Mouse (Mus musculus): Measurements from ENCODE around the gene Tbc1d32.

Tbc1d32 gene

GRCm38 (mm10) chr10:56106996-56107334 is 121.5 kb downstream of the Tbc1d32 start:
- no peak for DNase-seq (ENCODE audit: low spot score in 2 of 2)

- DNase-seq (ENCODE audit: low spot score in 2 of 2): peak; percentile 75 to 87
Measured at GRCm38 (mm10) chr10:56106333-56106995, 122.0 kb downstream of the Tbc1d32 start, which contains the start of gene Msl3l2. Msl3l2 (plus strand) TSS chr10:56106917.

DNA sequence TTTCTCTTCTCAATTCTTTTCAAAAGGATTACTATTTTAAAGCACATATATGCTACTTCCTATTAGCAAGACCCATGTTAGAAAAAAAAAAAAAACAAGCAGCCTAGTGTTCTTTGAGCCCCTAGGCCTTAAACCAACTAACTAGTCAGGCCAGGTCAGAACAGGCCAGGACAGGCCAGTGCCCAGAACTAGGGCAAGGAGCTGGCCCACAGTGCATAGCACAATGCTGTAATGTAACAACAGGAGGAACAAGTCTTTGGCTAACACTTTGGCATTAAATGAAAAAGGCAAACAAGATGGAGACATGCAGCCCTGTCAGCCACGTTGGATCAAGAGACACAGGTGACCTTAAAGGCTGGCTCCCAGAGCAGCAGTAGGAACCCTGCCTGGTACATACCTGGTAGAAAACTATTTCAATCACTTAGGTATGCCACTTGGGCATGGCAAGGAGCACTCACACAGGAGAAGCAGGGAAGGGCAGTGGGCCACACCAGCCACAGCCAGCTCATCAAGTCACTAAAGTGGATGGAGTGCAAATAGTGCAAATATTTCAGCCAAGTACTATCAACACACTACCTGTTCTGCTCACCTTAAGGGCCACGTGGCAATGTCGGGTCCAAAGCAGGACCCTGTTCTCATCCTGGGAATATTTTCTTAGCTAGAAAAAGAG is 128.7 kb downstream of the Tbc1d32 start:
- no peak for DNase-seq (ENCODE audit: low spot score in 2 of 2)

DNA sequence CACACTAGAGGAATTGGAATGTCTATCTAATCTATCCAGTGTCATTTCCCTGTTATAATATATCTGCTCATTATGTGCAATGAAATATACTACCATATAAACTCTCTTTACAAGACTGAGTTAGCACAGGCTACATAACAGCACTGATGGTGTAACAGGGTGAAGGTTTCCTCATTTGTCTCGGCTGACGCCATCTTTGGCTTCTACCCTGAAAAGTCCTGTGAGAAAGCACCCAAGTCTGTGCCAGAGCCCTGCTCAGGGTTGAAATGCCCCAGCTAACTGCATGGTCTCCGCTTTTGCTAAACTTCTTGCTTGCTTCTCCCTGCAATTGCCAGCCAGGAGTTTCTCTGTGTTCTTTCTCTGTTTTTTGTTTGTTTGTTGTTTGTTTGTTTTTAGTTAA is 129.4 kb downstream of the Tbc1d32 start:
- no peak for DNase-seq (ENCODE audit: low spot score in 2 of 2)

GRCm38 (mm10) chr10:56096757-56097156 is 131.7 kb downstream of the Tbc1d32 start:
- DNase-seq (ENCODE audit: low spot score in 2 of 2): no peak

GRCm38 (mm10) chr10:56094586-56094985 is 133.9 kb downstream of the Tbc1d32 start:
- DNase-seq (ENCODE audit: low spot score in 2 of 2): no peak

DNA sequence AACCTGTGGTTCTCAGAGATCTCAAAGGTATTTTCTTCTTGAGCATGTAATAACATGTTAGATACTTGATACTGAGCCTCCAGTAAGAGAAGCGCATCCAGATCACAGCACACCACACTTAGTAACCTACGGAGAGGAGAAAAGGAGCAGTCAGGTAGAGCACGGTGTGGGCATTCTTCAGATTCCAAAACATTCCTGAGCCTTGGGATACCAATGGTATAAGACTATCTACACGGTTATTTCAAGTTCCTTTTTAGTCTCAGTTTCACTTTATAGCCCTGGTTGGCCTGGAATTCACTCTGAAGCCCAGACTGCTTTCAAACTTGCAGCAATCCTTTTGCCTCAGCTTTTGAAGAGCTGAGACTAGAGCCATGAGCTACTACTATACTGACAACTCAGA is 138.8 kb downstream of the Tbc1d32 start:
- DNase-seq (ENCODE audit: low spot score in 2 of 2): no peak

GRCm38 (mm10) chr10:56062746-56063145 is 165.7 kb downstream of the Tbc1d32 start:
- no peak for DNase-seq (ENCODE audit: low spot score in 2 of 2)

DNA sequence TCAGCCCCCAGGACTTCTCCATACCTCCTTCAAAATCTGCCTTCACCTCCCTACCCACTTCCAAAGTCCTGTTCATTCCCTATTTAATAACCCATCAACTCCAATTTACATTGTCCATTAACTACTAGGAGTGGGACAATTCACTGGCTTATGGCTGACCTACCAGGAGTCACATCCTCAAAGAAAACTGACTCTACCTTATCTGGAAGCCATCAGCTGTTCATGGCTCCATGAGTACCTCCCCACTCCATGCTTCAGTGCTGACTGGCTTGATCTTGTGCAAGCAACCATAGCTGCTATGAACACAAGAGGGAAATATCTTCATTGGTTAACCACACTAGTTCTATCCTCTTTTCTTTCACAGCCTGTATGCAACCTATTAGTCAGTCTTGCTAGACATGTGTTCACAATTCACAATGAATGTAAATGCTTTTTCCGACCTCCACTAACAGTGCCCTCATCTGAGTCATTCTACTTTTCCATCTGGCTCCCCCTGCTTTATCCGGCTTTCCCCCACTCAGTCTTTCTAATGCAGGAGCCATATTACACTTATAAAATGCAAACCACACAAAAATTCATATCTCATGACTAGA is 167.2 kb downstream of the Tbc1d32 start:
- no peak for DNase-seq (ENCODE audit: low spot score in 2 of 2)

DNA sequence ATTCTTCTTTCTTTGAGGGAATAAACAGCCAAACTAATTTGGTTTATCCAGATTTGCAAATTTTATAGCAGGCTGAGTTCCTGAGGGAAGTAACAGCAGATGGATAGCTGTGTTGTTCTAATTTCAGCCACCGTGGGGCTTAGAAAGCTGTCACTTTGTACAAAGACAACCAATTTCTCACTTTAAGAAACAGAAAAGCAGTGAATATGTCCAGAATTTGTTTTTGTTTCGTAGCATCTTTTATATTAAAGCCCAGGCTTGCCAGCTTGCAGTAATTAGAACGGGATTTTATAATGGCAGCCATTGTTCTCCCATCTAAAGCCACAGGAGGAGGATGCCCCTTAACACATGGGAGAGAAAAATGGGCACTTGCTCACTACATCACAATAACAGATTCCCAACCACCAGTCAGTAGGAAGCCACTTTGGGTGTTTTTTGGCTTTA is 169.5 kb downstream of the Tbc1d32 start:
- DNase-seq (ENCODE audit: low spot score in 2 of 2): no peak

GRCm38 (mm10) chr10:56025400-56025799 is 203.1 kb downstream of the Tbc1d32 start:
- no peak for DNase-seq (ENCODE audit: low spot score in 2 of 2)

DNA sequence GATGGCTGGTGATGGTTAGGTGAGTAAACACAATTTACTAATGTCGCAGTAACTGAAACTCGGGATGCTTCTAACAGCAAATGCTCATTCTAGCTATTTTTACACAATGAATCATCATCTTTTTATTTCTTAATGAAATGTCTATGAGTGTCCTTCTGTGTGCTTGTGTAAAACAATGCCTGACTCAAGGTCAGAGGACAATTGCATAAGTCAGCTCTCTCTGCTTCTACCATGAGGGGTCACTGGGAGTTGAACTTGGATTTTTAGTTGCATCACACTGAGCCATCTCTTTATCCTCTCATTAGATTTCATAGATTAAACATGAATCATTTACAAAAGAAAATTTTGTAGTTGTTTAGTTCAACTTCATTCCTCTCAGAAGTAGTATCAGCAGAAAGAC is 203.9 kb downstream of the Tbc1d32 start:
- no peak for DNase-seq (ENCODE audit: low spot score in 2 of 2)

DNA sequence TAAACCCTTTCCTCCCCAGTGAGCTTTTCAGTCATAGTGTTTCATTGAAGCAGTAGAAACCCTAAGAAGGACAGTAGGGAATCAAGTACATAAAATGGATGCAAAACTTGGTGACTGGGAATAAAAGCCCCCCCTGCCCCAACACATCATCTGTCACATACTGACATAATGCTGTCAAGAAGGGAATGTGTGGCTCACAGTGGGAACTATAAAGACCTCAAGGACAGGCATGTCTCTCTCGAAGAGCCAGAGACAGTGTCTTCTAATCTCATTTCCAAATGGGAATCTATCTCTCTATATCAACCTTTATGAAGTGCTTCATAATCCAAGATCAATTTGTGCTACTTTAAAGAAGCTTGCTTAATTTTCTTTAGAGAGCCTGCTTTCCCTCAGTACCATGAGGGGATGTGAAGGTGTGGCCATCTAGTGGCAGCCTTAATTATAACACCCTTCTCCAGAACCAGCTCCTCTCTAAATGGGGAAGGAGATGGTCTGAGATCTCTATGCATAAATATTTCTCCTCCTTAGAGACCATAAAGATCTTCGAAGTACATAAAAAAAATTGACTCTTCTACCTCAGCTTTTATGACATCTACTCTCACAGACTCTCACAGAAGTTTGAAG is 248.5 kb downstream of the Tbc1d32 start:
- DNase-seq (ENCODE audit: low spot score in 2 of 2): peak; percentile 3 to 37

- DNase-seq (ENCODE audit: low spot score in 2 of 2): no peak
Measured at GRCm38 (mm10) chr10:55978001-55978400, 250.5 kb downstream of the Tbc1d32 start.
